Mouse (Mus musculus): Measurements from ENCODE around the gene Ammecr1.

Gene Ammecr1

GRCm38 (mm10) chrX:142828184-142828908, 138.2 kb downstream of the Ammecr1 start:
- DNase-seq = no peak

- no peak for DNase-seq
These were observed 138.9 kb downstream of the Ammecr1 start for GRCm38 (mm10) chrX:142827644-142828043.

DNA sequence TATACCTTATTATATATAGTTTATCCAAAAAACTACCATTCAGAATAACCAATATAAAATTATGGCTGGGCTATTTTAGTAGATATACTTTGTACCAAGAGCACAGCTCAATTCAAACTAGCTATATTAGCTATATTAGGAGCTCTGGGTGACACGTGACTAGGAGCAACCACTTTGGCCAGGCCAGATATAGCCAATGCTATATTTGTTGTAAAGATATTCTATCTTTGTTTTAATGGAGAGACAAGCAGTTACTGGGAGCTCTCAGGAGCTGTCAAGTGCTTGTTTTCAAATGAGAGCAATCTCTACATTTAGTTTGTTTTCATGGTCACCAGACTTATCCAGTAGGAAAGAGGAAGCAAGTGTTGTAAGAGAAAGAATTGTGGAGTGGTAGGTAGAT, 141.2 kb downstream of the Ammecr1 start:
- DNase-seq = no peak

GRCm38 (mm10) chrX:142821846-142822245, 144.7 kb downstream of the Ammecr1 start:
- DNase-seq = no peak

GRCm38 (mm10) chrX:142821239-142821638, 145.3 kb downstream of the Ammecr1 start:
- DNase-seq = no peak

DNA sequence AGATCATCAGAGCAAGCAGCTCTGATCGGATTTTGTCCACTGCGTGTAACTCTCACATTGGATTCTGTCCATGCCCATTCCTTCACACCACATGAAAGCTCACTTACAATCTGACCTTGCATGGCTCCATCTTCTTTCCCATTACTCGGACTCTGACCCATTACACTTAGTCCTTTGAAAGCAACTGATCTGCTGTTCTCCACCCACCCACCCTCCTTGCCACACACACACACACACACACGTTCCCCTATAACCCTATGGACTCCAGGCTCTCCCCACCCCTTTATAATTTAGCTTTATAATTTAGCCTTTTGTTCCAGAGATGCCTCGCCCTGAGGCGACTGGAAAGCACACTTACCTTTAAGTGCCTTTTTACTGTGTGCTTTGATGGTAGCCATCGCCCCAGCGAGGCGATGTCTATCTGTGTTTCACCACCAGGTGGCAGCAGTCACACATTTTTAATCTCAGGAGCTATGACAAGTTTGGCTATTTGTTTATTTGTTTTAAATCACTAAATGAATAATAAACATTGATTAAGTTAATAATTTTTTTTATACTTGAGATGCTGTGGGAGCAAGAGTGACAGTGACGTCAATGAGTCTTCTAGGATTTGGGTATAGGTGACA, 148.4 kb downstream of the Ammecr1 start:
- DNase-seq = peak; percentile 47

GRCm38 (mm10) chrX:142813146-142813545, 153.4 kb downstream of the Ammecr1 start:
- peak; percentile 50 for DNase-seq

DNA sequence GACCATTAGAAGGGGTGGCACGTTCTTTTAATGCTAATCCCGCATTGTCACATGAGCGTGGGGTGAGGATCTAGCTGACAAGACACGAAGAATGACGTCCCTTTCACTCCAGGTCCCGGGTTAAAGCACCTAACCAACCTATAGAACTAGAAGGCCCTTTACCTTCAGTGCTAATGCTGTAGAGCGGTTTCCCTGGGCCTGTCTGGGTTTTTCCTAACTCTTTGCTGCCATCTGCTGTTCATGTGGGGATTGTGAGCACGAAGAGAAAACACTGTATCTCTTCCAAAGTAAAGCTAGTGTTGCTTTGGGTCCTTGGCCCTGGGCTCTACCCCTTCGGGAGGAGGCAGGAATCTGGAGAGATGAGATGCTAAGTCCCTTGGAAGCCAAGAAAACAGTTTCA, 158.1 kb downstream of the Ammecr1 start:
- DNase-seq = peak; percentile 64

GRCm38 (mm10) chrX:142806620-142807061, 159.9 kb downstream of the Ammecr1 start:
- DNase-seq = peak; percentile 25

DNA sequence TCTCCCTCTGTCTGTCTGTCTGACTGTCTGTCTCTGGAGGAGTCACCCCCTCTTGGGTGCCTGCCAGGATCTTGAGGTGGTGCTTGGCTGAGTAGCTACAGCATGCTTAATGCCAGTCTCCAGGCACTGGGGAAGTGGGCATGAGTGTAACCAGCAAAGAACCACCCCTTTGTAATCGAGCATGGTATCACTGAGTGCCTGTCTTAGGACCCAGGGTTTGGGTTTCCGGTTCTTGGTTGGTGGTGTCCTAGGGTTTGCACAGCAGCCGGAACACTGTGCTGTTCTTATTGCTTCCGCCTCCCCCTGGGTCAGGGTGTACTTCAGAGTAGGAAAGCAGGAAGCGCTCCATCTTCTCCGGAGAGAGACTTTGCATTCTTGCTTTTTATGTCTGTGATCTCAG, 160.4 kb downstream of the Ammecr1 start:
- no peak for DNase-seq

GRCm38 (mm10) chrX:142804596-142804995, 161.9 kb downstream of the Ammecr1 start:
- no peak for DNase-seq

All from lung, postnatal 14 days (tissue).